Mouse (Mus musculus) midbrain, embryonic 16.5 days (tissue): ENCODE measurements around the gene Mcemp1. TPM values are rescaled to one million over a fixed set of nuclear protein-coding genes. Genes with fewer than 3 reads are reported as not detected.
A peak's percentile ranks its signal among the peaks of the same experiment; 100 is the strongest.

ENCODE experiments used
- ATAC-seq: fragments of 200-750 bp; cut with Nextera tagmentation; 2 replicates; pipeline ENCODE4 v1.8.0; 2017; ENCODE audit warnings: moderate TSS enrichment
- H3K27ac ChIP-seq: fragments of 300-500 bp; sonication (generic); 2 replicates; pipeline ENCODE4 v1.5.1; 2014; ENCODE audit warnings: mild to moderate bottlenecking, low read length, mixed read lengths
- H3K27me3 ChIP-seq: fragments of 300-500 bp; sonication (generic); 2 replicates; pipeline ENCODE4 v1.6.1; 2014; ENCODE audit warnings: low read depth, low read length, mixed read lengths; ENCODE audit not compliant: control insufficient read depth, insufficient read depth
- H3K36me3 ChIP-seq: fragments of 300-500 bp; sonication (generic); 2 replicates; pipeline ENCODE4 v1.6.1; 2014; ENCODE audit warnings: mild to moderate bottlenecking, low read length, moderate library complexity, mixed read lengths; ENCODE audit not compliant: control insufficient read depth, insufficient read depth
- H3K4me1 ChIP-seq: fragments of 300-500 bp; sonication (generic); 2 replicates; pipeline ENCODE4 v1.6.1; 2014; ENCODE audit warnings: mild to moderate bottlenecking, low read length, mixed read lengths; ENCODE audit not compliant: control insufficient read depth, insufficient read depth
- H3K4me2 ChIP-seq: fragments of 300-500 bp; sonication (generic); 2 replicates; pipeline ENCODE4 v1.6.1; 2014; ENCODE audit warnings: mild to moderate bottlenecking, low read length, mixed read lengths
- H3K4me3 ChIP-seq: fragments of 300-500 bp; sonication (generic); 2 replicates; pipeline ENCODE4 v1.5.1; 2014; ENCODE audit warnings: low read depth, mild to moderate bottlenecking, low read length, moderate library complexity, mixed read lengths
- H3K9ac ChIP-seq: fragments of 300-500 bp; sonication (generic); 2 replicates; pipeline ENCODE4 v1.6.1; 2014; ENCODE audit warnings: low read depth, low read length, mixed read lengths
- H3K9me3 ChIP-seq: fragments of 300-500 bp; sonication (generic); replicated peaks from 2 replicates; pipeline ENCODE4 v1.6.1; 2014; ENCODE audit warnings: mild to moderate bottlenecking, low read length, mixed read lengths; ENCODE audit not compliant: control insufficient read depth, poor library complexity, severe bottlenecking
- WGBS: fragments of 180-500 bp; shearing (Covaris S2); extraction: QIAGEN DNeasy Blood & Tissue Kit; methylation state at CpG from one replicate; pipeline ENCODE4 v1.1.7; 2014; 5-methylcytosine and 5-hydroxymethylcytosine counted together
- polyA plus RNA-seq: library from polyadenylated mRNA; unstranded; fragments of >200 nt; fragmentation: Nextera tagmentation; extraction: Ambion mirVana; gene quantifications from 2 replicates; pipeline ENCODE4 v1.2.1, GENCODE M21; 2015

Gene Mcemp1
- polyA plus RNA-seq, 1 experiment from 2014 or later, result 0.24 TPM

- 0 out of 2 replicates have a peak overlapping the region, but pooled peaks have one; percentile 15 for H3K9ac ChIP-seq
- H3K36me3 ChIP-seq, result no peaks in the 10 kb centered on the region
- peak overlapping the region; percentile 13 for H3K4me3 ChIP-seq
- 16% methylated on average over 7 of the region's 7 CpGs for WGBS
- H3K4me1 ChIP-seq, result peaks cover 5% of the 10 kb centered on the region; the same call in 1 of the 2 replicates
- ATAC-seq, result peak; percentile 79
- H3K27ac ChIP-seq, result no peak overlapping the region
- H3K4me2 ChIP-seq, result peak overlapping the region; percentile 40; the same call in 1 of the 2 replicates
- no peaks in the 10 kb centered on the region for H3K9me3 ChIP-seq
- H3K27me3 ChIP-seq, result no peaks in the 10 kb centered on the region
Measured at GRCm38 (mm10) chr8:3656725-3657381, 8.7 kb upstream of the Mcemp1 start.

DNA sequence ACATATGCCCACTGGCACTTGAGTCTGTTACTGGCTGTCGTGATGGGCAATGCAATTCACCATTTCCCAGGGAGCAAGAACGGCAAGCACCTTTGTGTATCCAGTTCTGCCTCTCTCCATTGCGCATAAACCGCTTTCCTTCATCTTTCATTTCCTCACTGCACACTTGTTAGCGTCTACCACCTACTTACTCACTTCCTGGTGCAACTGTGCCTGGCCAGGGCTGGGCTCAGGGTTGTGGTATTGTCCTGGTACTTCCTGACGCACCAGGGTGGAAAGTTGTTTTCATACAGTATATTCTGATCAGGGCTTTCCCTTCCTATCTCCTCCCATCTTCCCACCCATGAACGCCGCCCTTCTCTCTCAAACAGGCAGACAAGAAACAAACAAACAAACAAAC is 4.7 kb upstream of the Mcemp1 start:
- Histone ChIP-seq H3K4me3 (no peak overlapping the region), H3K9ac (no peak overlapping the region), H3K27ac (no peak overlapping the region), H3K4me2 (no peak overlapping the region), H3K36me3 (no peaks in the 10 kb centered on the region), H3K27me3 (no peaks in the 10 kb centered on the region), H3K9me3 (no peaks in the 10 kb centered on the region), H3K4me1 (peaks cover 5% of the 10 kb centered on the region; the same call in 1 of the 2 replicates)
- no peak for ATAC-seq
- WGBS, result 81% methylated on average over 8 of the region's 8 CpGs

GRCm38 (mm10) chr8:3664405-3664804 is 1.1 kb upstream of the Mcemp1 start:
- no peaks in the 10 kb centered on the region for H3K27me3 ChIP-seq
- ATAC-seq, result no peak
- WGBS, result 76% methylated on average over 5 of the region's 5 CpGs

DNA sequence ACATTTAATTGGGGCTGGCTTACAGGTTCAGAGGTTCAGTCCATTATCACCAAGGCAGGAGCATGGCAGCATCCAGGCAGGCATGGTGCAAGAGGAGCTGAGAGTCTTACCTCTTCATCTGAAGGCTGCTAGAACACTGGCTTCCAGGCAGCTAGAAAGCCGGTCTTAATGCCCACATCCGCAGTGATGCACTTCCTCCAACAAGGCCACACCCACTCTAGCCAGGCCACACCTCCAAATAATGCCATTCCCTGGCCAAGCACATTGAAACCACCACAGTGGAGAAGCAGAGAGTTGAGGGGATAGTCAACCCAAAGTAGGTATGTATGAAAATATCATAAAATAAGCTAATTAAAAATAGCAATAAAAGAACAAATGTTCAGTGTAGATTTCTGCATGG is 4.8 kb downstream of the Mcemp1 start:
- no peak overlapping the region for H3K9ac ChIP-seq
- no peak overlapping the region for H3K4me2 ChIP-seq
- 84% methylated on average over 2 of the region's 2 CpGs for WGBS
- no peaks in the 10 kb centered on the region for H3K27me3 ChIP-seq
- H3K9me3 ChIP-seq, result no peaks in the 10 kb centered on the region
- no peak for ATAC-seq
- no peaks in the 10 kb centered on the region for H3K36me3 ChIP-seq
- peaks cover 5% of the 10 kb centered on the region for H3K4me1 ChIP-seq
- H3K4me3 ChIP-seq, result no peak overlapping the region
- H3K27ac ChIP-seq, result no peak overlapping the region

More at GRCm38 (mm10) chr8:3664405-3664804, 1.1 kb upstream of the Mcemp1 start:
- Histone ChIP-seq H3K4me3 (no peak overlapping the region), H3K9me3 (no peaks in the 10 kb centered on the region), H3K36me3 (no peaks in the 10 kb centered on the region), H3K4me1 (no peaks in the 10 kb centered on the region), H3K27ac (no peak overlapping the region), H3K4me2 (no peak overlapping the region), H3K9ac (no peak overlapping the region)

- H3K27ac ChIP-seq, result peak within 1 kb of the TSS; percentile 91
- under 1% methylated on average over 23 of the region's 23 CpGs for WGBS
- H3K36me3 ChIP-seq, result no peaks in the 10 kb centered on the region
- H3K4me3 ChIP-seq, result peak within 1 kb of the TSS; percentile 55
- peak within 1 kb of the TSS; percentile 72 for H3K9ac ChIP-seq
- H3K9me3 ChIP-seq, result no peaks in the 10 kb centered on the region
- H3K27me3 ChIP-seq, result no peaks in the 10 kb centered on the region
- H3K4me1 ChIP-seq, result peaks cover 9% of the 10 kb centered on the region
- H3K4me2 ChIP-seq, result peak within 1 kb of the TSS; percentile 75
- ATAC-seq, result peak; percentile 91
Measured at GRCm38 (mm10) chr8:3671980-3672491, 6.5 kb downstream of the Mcemp1 start, which contains the start of gene Fcor. TSS of gene Fcor (minus strand) at chr8:3672362.

DNA sequence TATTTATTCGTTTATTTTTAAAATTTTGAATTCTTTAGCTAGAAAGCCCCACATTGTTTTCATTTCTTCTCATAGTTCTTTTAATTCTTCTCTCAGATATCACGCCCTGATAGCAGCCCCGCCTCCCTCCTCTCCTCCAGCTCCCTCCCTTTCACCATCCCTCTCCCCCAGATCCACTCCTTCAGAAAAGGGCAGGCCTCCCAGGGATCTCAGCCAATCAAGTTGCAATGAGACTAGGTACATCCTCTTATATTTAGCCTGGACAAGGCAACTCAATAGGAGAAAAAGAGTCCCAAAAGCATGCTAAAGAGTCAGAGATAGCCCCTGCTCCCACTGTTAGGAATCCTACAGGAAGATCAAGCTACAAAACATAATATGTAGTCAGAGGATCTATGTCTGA is 9.1 kb downstream of the Mcemp1 start:
- ATAC-seq, result no peak
- WGBS, result 48% methylated on average over 3 of the region's 3 CpGs

DNA sequence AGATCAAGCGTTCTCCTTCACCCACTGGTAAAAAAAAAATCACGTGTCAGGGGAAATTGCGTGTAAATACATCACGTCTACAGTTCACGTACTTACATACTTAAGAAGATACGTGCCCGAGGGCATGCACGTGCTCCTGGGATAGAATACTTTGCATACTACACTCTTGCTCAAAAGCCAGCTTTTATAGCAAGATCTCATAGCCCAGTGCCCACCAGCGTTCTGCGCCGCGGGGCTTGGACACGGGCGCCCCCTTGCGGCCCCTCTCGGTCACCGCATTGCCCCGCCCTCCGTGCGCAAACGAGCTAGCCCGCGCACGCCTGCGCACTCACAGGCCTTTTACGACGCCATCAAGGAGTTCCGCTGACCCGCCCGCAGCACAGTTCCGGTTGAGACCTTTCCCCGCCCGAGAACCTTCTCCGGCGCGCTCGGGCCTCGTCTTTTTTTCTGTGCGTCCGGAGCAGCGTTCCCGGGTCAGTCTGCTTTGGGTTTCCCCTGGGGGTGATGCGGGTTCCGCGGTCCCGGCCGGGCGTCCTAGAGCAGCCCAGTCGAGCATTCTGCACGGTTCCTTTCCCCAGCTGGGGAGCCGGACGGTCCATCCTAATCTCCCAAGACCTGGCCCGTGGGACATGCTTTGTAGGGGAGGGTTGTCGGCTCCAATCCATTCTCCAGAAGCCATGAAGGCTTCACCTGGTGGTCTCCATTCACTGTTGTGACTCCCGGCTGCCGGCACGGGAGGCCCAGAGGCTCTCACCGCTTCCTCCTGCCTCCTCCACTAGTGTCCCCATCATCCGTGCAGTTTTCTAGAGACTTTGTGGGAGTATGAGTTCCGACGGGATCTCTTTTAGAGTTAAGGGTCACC is 10.8 kb downstream of the Mcemp1 start, which contains the start of gene Trappc5:
Gene Trappc5, plus strand, starts transcription at position 169 of the 862 bp plus-strand sequence.
- peak; percentile 84 for ATAC-seq
- peak within 1 kb of the TSS; percentile 96 for H3K4me2 ChIP-seq
- peaks cover 19% of the 10 kb centered on the region for H3K36me3 ChIP-seq
- peak within 1 kb of the TSS; percentile 93 for H3K4me3 ChIP-seq
- H3K9ac ChIP-seq, result peak within 1 kb of the TSS; percentile 93
- no peaks in the 10 kb centered on the region for H3K27me3 ChIP-seq
- no peaks in the 10 kb centered on the region for H3K9me3 ChIP-seq
- H3K4me1 ChIP-seq, result peaks cover 21% of the 10 kb centered on the region
- peak within 1 kb of the TSS; percentile 85 for H3K27ac ChIP-seq
- WGBS, result under 1% methylated on average over 61 of the region's 61 CpGs

More for the DNA sequence above, 9.1 kb downstream of the Mcemp1 start:
- no peak overlapping the region for H3K9ac ChIP-seq
- no peaks in the 10 kb centered on the region for H3K9me3 ChIP-seq
- H3K27me3 ChIP-seq, result no peaks in the 10 kb centered on the region
- H3K4me2 ChIP-seq, result no peak overlapping the region
- no peak overlapping the region for H3K27ac ChIP-seq
- no peak overlapping the region for H3K4me3 ChIP-seq
- peaks cover 10% of the 10 kb centered on the region for H3K36me3 ChIP-seq
- peaks cover 23% of the 10 kb centered on the region for H3K4me1 ChIP-seq

DNA sequence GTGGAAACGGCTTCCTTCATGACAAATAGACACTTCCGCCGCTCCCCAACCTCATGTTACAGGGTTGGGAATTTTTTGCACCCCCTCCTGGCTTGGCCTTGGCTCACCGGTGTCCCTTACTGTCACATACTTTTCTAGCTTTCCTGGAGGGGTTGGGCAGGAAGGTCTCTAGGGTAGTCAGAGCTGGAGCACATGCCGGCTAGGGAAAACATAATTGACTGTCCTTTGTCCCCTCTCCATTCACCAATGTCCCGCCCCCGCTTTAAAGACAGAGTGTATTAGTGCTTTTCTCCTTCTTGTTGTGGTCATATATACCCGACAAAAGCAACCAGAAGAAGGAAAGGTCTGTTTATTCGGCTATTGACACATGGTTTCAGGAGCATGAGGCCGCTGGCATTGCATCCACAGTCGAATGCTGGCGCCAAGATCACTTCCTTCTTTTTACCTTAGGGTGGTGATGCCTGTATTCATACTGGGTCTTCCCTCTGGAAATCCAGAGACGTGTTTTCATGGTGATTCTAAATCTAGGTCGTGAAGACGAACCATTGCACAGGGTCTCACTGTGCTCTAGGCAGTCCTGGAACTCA is 11.5 kb downstream of the Mcemp1 start:
- ATAC-seq, result peak; percentile 1; the same call in 1 of the 2 replicates
- Histone ChIP-seq H3K4me3 (peak overlapping the region; percentile 93), H3K4me2 (peak overlapping the region; percentile 96), H3K36me3 (peaks cover 19% of the 10 kb centered on the region), H3K4me1 (peaks cover 20% of the 10 kb centered on the region), H3K27ac (peak overlapping the region; percentile 85), H3K9ac (peak overlapping the region; percentile 93), H3K9me3 (no peaks in the 10 kb centered on the region), H3K27me3 (no peaks in the 10 kb centered on the region)
- 6% methylated on average over 15 of the region's 15 CpGs for WGBS
